In the genomic region with DNA sequence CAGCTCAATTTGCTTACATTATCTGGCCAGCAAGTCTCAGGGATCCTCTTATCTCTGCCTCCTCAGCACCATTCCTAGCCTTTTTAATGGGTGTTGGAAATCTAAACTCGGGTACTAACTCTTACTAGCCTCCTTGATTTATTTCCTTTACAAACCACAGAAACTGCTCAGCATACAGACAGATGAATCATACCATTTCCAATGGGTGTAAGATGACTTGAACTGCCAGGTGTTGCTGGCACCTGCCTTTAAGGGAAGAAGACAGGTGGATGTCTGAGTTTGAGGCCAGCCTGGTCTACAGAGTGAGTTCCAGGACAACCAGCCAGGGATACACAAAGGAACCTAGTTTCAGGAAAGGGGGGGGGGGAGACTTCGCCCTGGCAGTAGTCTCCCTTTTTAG, we compare ENCODE assay signal across 27 mouse cellular contexts. TPM values are rescaled to one million over a fixed set of nuclear protein-coding genes. Genes with fewer than 3 reads are reported as not detected.
"Had no signal": no experiment of that assay in that cellular context is flagged by ENCODE, and none has a peak within 500 bp of the region (broad histone marks: within the 10 kb centered on the region; RNA-seq: fewer than 3 reads in every experiment).

No protein-coding gene starts in this region.

- H3K4me3 ChIP-seq: limb, embryonic 12.5 days; limb, embryonic 15.5 days; midbrain, embryonic 15.5 days; neural tube, embryonic 13.5 days had no signal

- ATAC-seq: midbrain, embryonic 15.5 days had no signal

- H3K4me2 ChIP-seq: limb, embryonic 12.5 days; limb, embryonic 15.5 days; midbrain, embryonic 11.5 days; midbrain, embryonic 15.5 days; neural tube, embryonic 13.5 days had no signal

- H3K27me3 ChIP-seq: limb, embryonic 12.5 days; limb, embryonic 15.5 days; midbrain, embryonic 15.5 days; neural tube, embryonic 13.5 days had no signal

- H3K9me3 ChIP-seq: limb, embryonic 12.5 days; limb, embryonic 15.5 days; midbrain, embryonic 15.5 days; neural tube, embryonic 13.5 days had no signal

- H3K9ac ChIP-seq: limb, embryonic 12.5 days; limb, embryonic 15.5 days; midbrain, embryonic 15.5 days; neural tube, embryonic 13.5 days had no signal

- H3K27ac ChIP-seq: limb, embryonic 12.5 days; limb, embryonic 15.5 days; midbrain, embryonic 15.5 days; neural tube, embryonic 13.5 days had no signal

- DNase-seq: kidney, adult 11 months; kidney, adult 9 months; kidney, postnatal 14 days; kidney, postnatal 4 days; left cerebral cortex, postnatal 4 days; lung, adult 2 months; lung, postnatal 14 days; lung, postnatal 4 days; retina, postnatal 1 day; right cerebral cortex, postnatal 25 days; thymus, adult 18-20 months; thymus, postnatal 36 days had no signal

RNA-seq across cellular contexts. Expression of a gene that starts 24.8 kb away (rescaled TPM):
- total RNA-seq: layer of hippocampus, adult 18-20 months; layer of hippocampus, postnatal 14 days; left cerebral cortex, adult 8-10 months; left cerebral cortex, postnatal 14 days; left cerebral cortex, postnatal 4 days; neutrophil, adult 5-6 weeks had no signal
- polyA plus RNA-seq: kidney, embryonic 16.5 days; limb, embryonic 15.5 days; lung, adult 2 months; lung, embryonic 16.5 days; midbrain, embryonic 11.5 days; midbrain, embryonic 15.5 days; neural tube, embryonic 13.5 days; spleen, adult 2 months; stomach, embryonic 16.5 days; testis, adult 2 months had no signal
